Mouse (Mus musculus) stomach, embryonic 16.5 days (tissue): ENCODE results near the gene Olfr482. TPM values are rescaled to one million over a fixed set of nuclear protein-coding genes. Genes with fewer than 3 reads are reported as not detected.

Experiments
- ATAC-seq: fragments of 200-750 bp; cut with Nextera tagmentation; 2 replicates; pipeline ENCODE4 v1.8.0; 2017; ENCODE audit warnings: moderate number of reproducible peaks, moderate TSS enrichment; ENCODE audit not compliant: insufficient read depth, low FRiP score
- H3K27ac ChIP-seq: fragments of 300-500 bp; sonication (generic); 2 replicates; pipeline ENCODE4 v1.5.1; 2014; ENCODE audit warnings: low read length
- H3K27me3 ChIP-seq: fragments of 300-500 bp; sonication (generic); 2 replicates; pipeline ENCODE4 v1.6.1; 2014; ENCODE audit warnings: low read length, control low read depth, mixed read lengths; ENCODE audit not compliant: control insufficient read depth, insufficient read depth
- H3K36me3 ChIP-seq: fragments of 300-500 bp; sonication (generic); 2 replicates; pipeline ENCODE4 v1.6.1; 2014; ENCODE audit warnings: low read length; ENCODE audit not compliant: control insufficient read depth, insufficient read depth
- H3K4me1 ChIP-seq: fragments of 300-500 bp; sonication (generic); 2 replicates; pipeline ENCODE4 v1.6.1; 2014; ENCODE audit warnings: low read length, control low read depth, mixed read lengths; ENCODE audit not compliant: control insufficient read depth, insufficient read depth
- H3K4me2 ChIP-seq: fragments of 300-500 bp; sonication (generic); 2 replicates; pipeline ENCODE4 v1.6.1; 2014; ENCODE audit warnings: low read depth, low read length, mixed read lengths
- H3K4me3 ChIP-seq: fragments of 300-500 bp; sonication (generic); replicated peaks from 2 replicates; pipeline ENCODE4 v1.5.1; 2014; ENCODE audit warnings: mild to moderate bottlenecking, low read length
- H3K9ac ChIP-seq: fragments of 300-500 bp; sonication (generic); 2 replicates; pipeline ENCODE4 v1.6.1; 2014; ENCODE audit warnings: low read length
- H3K9me3 ChIP-seq: fragments of 300-500 bp; sonication (generic); replicated peaks from 2 replicates; pipeline ENCODE4 v1.6.1; 2016; ENCODE audit warnings: low read length, control low read depth; ENCODE audit not compliant: control insufficient read depth
- WGBS: fragments of 180-500 bp; shearing (Covaris S2); extraction: QIAGEN DNeasy Blood & Tissue Kit; methylation state at CpG from one replicate; pipeline ENCODE4 v1.1.7; 2014; 5-methylcytosine and 5-hydroxymethylcytosine counted together
- polyA plus RNA-seq: library from polyadenylated mRNA; unstranded; fragments of >200 nt; fragmentation: Nextera tagmentation; extraction: Ambion mirVana; gene quantifications from 2 replicates; pipeline ENCODE4 v1.2.1, GENCODE M21; 2015

Gene Olfr482
- polyA plus RNA-seq = 0.18 and 0.24 TPM in 2 replicates

GRCm38 (mm10) chr7:108097486-108097885 is at the start of gene Olfr482:
Gene Olfr482 (minus strand): TSS chr7:108097586.
- WGBS = 60% methylated on average over 1 of the region's 1 CpGs
- Histone ChIP-seq H3K9ac (no peak within 1 kb of the TSS), H3K27ac (no peak within 1 kb of the TSS), H3K4me1 (no peaks in the 10 kb centered on the region), H3K36me3 (no peaks in the 10 kb centered on the region), H3K9me3 (no peaks in the 10 kb centered on the region), H3K4me3 (no peak within 1 kb of the TSS), H3K4me2 (no peak within 1 kb of the TSS), H3K27me3 (no peaks in the 10 kb centered on the region)
- no peak for ATAC-seq

- no peaks in the 10 kb centered on the region for H3K27me3 ChIP-seq
- H3K4me2 ChIP-seq = no peak within 1 kb of the TSS
- H3K4me1 ChIP-seq = no peaks in the 10 kb centered on the region
- no peaks in the 10 kb centered on the region for H3K36me3 ChIP-seq
- no peak within 1 kb of the TSS for H3K27ac ChIP-seq
- ATAC-seq = no peak
- no peak within 1 kb of the TSS for H3K9ac ChIP-seq
- H3K9me3 ChIP-seq = 0 out of 2 replicates have a peak, but pooled peaks cover under 1% of the 10 kb centered on the region
- H3K4me3 ChIP-seq = no peak within 1 kb of the TSS
Observed at GRCm38 (mm10) chr7:108127349-108127748, 30.0 kb upstream of the Olfr482 start, which contains the start of gene Olfr484. Gene Olfr484 (minus strand): TSS chr7:108127449.

GRCm38 (mm10) chr7:108121416-108121815 is 24.0 kb upstream of the Olfr482 start:
- no peak for ATAC-seq
- Histone ChIP-seq H3K27me3 (no peaks in the 10 kb centered on the region), H3K4me3 (no peak overlapping the region), H3K9me3 (no peaks in the 10 kb centered on the region), H3K27ac (no peak overlapping the region), H3K4me2 (no peak overlapping the region), H3K9ac (no peak overlapping the region), H3K4me1 (no peaks in the 10 kb centered on the region), H3K36me3 (no peaks in the 10 kb centered on the region)
- WGBS = 61% methylated on average over 1 of the region's 1 CpGs

- no peak for ATAC-seq
- H3K27me3 ChIP-seq = no peaks in the 10 kb centered on the region
- no peaks in the 10 kb centered on the region for H3K9me3 ChIP-seq
- no peak overlapping the region for H3K9ac ChIP-seq
- H3K4me3 ChIP-seq = no peak overlapping the region
- H3K36me3 ChIP-seq = no peaks in the 10 kb centered on the region
- 13% methylated on average over 1 of the region's 1 CpGs for WGBS
- no peaks in the 10 kb centered on the region for H3K4me1 ChIP-seq
- H3K27ac ChIP-seq = no peak overlapping the region
- H3K4me2 ChIP-seq = no peak overlapping the region
Observed at GRCm38 (mm10) chr7:108120681-108121080, 23.3 kb upstream of the Olfr482 start.

GRCm38 (mm10) chr7:108100549-108100948 is 3.2 kb upstream of the Olfr482 start, which contains the start of gene Olfr483:
Gene Olfr483 (plus strand): TSS chr7:108100849.
- H3K9ac ChIP-seq = no peak within 1 kb of the TSS
- ATAC-seq = no peak
- H3K4me3 ChIP-seq = no peak within 1 kb of the TSS
- H3K4me1 ChIP-seq = no peaks in the 10 kb centered on the region
- H3K9me3 ChIP-seq = no peaks in the 10 kb centered on the region
- H3K4me2 ChIP-seq = no peak within 1 kb of the TSS
- H3K36me3 ChIP-seq = no peaks in the 10 kb centered on the region
- H3K27ac ChIP-seq = no peak within 1 kb of the TSS
- 73% methylated on average over 1 of the region's 1 CpGs for WGBS
- H3K27me3 ChIP-seq = no peaks in the 10 kb centered on the region

- Histone ChIP-seq H3K4me2 (no peak within 1 kb of the TSS), H3K4me3 (no peak within 1 kb of the TSS), H3K9me3 (no peaks in the 10 kb centered on the region), H3K27me3 (no peaks in the 10 kb centered on the region), H3K36me3 (no peaks in the 10 kb centered on the region), H3K9ac (no peak within 1 kb of the TSS), H3K27ac (no peak within 1 kb of the TSS), H3K4me1 (no peaks in the 10 kb centered on the region)
- ATAC-seq = no peak
Observed at GRCm38 (mm10) chr7:108079555-108079954, 17.8 kb downstream of the Olfr482 start, which contains the start of gene Olfr481. Gene Olfr481 (plus strand): TSS chr7:108079855.

GRCm38 (mm10) chr7:108067246-108067645 is 30.1 kb downstream of the Olfr482 start, which contains the start of gene Olfr480:
Gene Olfr480 (minus strand): TSS chr7:108067346.
- Histone ChIP-seq H3K9me3 (no peaks in the 10 kb centered on the region), H3K4me2 (no peak within 1 kb of the TSS), H3K27ac (no peak within 1 kb of the TSS), H3K27me3 (no peaks in the 10 kb centered on the region), H3K4me1 (no peaks in the 10 kb centered on the region), H3K4me3 (no peak within 1 kb of the TSS), H3K36me3 (no peaks in the 10 kb centered on the region), H3K9ac (no peak within 1 kb of the TSS)
- 69% methylated on average over 1 of the region's 1 CpGs for WGBS
- ATAC-seq = no peak

GRCm38 (mm10) chr7:108050393-108050792 is 47.0 kb downstream of the Olfr482 start, which contains the start of gene Olfr479:
Gene Olfr479 (plus strand): TSS chr7:108050693.
- WGBS = 89% methylated on average over 2 of the region's 2 CpGs
- Histone ChIP-seq H3K9me3 (no peaks in the 10 kb centered on the region), H3K27me3 (no peaks in the 10 kb centered on the region), H3K36me3 (no peaks in the 10 kb centered on the region), H3K4me2 (no peak within 1 kb of the TSS), H3K27ac (no peak within 1 kb of the TSS), H3K4me1 (no peaks in the 10 kb centered on the region), H3K4me3 (no peak within 1 kb of the TSS), H3K9ac (no peak within 1 kb of the TSS)
- ATAC-seq = no peak
